Mouse (Mus musculus): ENCODE measurements around the gene Gbgt1. TPM values are rescaled to one million over a fixed set of nuclear protein-coding genes. Genes with fewer than 3 reads are reported as not detected.

Gene Gbgt1
- polyA plus RNA-seq, 1 experiment from 2014 or later: 1.4 TPM

DNA sequence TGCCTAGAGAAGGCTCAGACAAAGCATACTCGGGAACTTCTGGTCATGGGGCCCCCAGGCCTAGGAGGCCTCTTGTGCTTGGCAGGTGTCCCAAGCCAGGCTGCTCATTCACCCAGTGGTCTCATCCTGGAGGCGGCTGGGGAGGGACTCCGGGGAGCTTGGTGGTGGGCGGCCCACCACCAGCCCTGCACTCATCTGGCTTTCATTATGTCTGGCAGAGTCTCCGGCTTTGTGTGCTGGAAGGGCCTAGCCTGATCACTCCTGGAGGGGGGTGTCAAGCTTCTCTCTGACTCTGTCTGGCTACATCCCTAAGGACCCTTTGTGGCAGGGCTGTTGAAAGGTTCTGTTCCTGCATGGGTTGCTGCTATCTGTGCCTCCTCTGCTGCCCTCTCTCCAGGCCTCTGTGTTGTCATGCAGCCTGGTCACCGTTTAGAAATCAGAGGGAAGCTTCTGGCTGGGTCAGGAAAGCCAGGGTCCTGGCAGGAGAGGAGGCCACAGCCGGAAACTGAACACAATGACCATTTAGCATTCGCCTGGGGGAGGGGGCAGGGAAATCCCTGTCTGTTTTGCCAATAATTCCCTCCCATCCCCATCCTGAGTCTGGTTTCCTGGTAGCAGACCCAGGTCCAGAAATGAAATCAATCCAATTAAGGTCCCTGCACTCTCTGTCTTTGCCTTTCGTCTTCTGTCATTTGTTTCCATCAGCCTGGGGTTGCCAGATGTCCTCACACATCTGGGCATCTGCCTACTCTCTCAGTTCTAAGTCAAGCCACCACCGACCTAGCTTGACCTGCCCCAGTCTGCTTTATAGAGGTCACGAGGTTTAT is 38.0 kb downstream of the Gbgt1 start:
- peaks cover 100% of the 10 kb centered on the region for H3K4me1 ChIP-seq (replicated peaks)
- peak; percentile 15 for ATAC-seq
- H3K9ac ChIP-seq (replicated peaks): peak overlapping the region; percentile 79
- H3K36me3 ChIP-seq: no peaks in the 10 kb centered on the region
- peak overlapping the region; percentile 54 for H3K4me3 ChIP-seq (replicated peaks)
- H3K27me3 ChIP-seq: no peaks in the 10 kb centered on the region
- 26% methylated on average over 11 of the region's 11 CpGs for WGBS
- peak overlapping the region; percentile 89 for H3K27ac ChIP-seq
- no peaks in the 10 kb centered on the region for H3K9me3 ChIP-seq
- peak overlapping the region; percentile 75 for H3K4me2 ChIP-seq (replicated peaks)

DNA sequence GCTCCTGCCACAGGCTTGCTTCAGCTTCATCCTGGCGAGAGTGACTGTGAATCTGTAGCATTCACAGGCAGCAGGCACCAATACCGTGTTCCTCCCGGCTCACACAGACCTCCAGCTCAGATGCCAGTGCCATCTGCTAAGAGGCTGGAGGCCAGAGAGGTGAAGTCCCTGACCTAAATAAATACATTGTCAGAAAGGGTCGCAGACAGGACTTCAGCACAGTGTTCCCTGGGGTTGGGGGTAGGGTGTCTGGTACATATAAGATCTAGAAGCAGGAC is 38.5 kb downstream of the Gbgt1 start:
- no peaks in the 10 kb centered on the region for H3K27me3 ChIP-seq
- H3K4me3 ChIP-seq (replicated peaks): peak overlapping the region; percentile 54; the same call in 1 of the 2 replicates
- ATAC-seq: no peak
- no peaks in the 10 kb centered on the region for H3K9me3 ChIP-seq
- H3K36me3 ChIP-seq: no peaks in the 10 kb centered on the region
- WGBS: 38% methylated on average over 4 of the region's 4 CpGs
- peak overlapping the region; percentile 89 for H3K27ac ChIP-seq
- peaks cover 100% of the 10 kb centered on the region for H3K4me1 ChIP-seq (replicated peaks)
- H3K4me2 ChIP-seq (replicated peaks): peak overlapping the region; percentile 75
- peak overlapping the region; percentile 79 for H3K9ac ChIP-seq (replicated peaks)

- H3K4me1 ChIP-seq (replicated peaks): peaks cover 100% of the 10 kb centered on the region
- H3K9ac ChIP-seq (replicated peaks): peak overlapping the region; percentile 79
- peak overlapping the region; percentile 89 for H3K27ac ChIP-seq
- H3K4me2 ChIP-seq (replicated peaks): peak overlapping the region; percentile 75
- no peak overlapping the region for H3K4me3 ChIP-seq (replicated peaks)
- no peaks in the 10 kb centered on the region for H3K27me3 ChIP-seq
- no peak for ATAC-seq
- no peaks in the 10 kb centered on the region for H3K9me3 ChIP-seq
- whole genome bisulfite sequencing: 35% methylated on average over 7 of the region's 7 CpGs
- H3K36me3 ChIP-seq: no peaks in the 10 kb centered on the region
Measured at GRCm38 (mm10) chr2:28535650-28536049, 39.0 kb downstream of the Gbgt1 start.

GRCm38 (mm10) chr2:28536166-28536565 is 39.5 kb downstream of the Gbgt1 start:
- H3K27me3 ChIP-seq: no peaks in the 10 kb centered on the region
- H3K4me2 ChIP-seq (replicated peaks): 0 out of 2 replicates have a peak overlapping the region, but pooled peaks have one; percentile 75
- WGBS: 82% methylated on average over 4 of the region's 4 CpGs

DNA sequence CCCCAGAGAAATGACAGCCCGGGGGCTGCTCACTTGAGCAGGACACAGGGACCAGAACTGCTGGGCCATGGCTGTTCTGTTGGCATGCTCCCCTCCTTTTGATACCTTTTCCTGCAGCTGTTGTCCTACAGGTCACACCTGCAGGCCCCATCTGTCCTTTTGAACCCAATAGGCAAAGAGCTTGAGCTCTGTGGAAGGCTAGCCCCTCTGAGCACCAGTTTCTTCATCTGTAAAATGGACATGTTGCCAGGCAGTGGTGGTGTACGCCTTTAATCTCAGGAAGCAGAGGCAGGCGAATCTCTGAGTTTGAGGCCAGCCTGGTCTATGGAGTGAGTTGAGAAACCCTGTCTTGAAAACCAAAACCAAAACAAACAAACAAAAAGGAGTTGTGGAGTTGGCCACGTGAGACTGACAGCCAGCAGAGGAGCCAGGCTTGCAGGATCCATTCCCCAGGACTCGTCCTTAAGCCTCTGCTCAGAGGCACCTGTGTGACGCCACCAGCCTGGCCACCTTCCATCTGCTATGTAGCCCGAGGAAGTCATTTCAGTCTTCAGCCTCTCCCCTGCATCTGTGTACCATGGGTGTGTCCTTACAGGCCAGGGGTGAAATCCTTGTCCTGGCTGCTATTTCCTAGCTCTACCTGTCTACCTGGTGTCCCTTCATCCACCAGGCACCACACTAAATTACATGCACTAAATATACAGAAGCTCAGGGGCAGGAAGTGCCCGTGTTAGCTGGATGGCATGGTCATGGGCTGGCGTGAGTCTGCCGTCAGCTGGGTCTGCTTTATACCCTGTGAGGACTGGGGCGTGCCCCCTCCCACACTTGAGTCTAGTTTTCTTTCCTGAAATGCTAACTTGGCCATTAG is 40.3 kb downstream of the Gbgt1 start:
- no peak overlapping the region for H3K4me3 ChIP-seq (replicated peaks)
- WGBS: 70% methylated on average over 11 of the region's 11 CpGs
- peaks cover 9% of the 10 kb centered on the region for H3K36me3 ChIP-seq
- 0 out of 2 replicates have a peak overlapping the region, but pooled peaks have one; percentile 9 for H3K4me2 ChIP-seq (replicated peaks)
- H3K9me3 ChIP-seq: no peaks in the 10 kb centered on the region
- H3K27me3 ChIP-seq: no peaks in the 10 kb centered on the region
- H3K27ac ChIP-seq: peak overlapping the region; percentile 82
- H3K4me1 ChIP-seq (replicated peaks): peaks cover 89% of the 10 kb centered on the region
- ATAC-seq: no peak
- H3K9ac ChIP-seq (replicated peaks): peak overlapping the region; percentile 50; the same call in 1 of the 2 replicates

More at GRCm38 (mm10) chr2:28536166-28536565, 39.5 kb downstream of the Gbgt1 start:
- Histone ChIP-seq H3K36me3 (peaks cover under 1% of the 10 kb centered on the region; the same call in 1 of the 2 replicates), H3K9me3 (no peaks in the 10 kb centered on the region), H3K4me1 (replicated peaks) (peaks cover 97% of the 10 kb centered on the region), H3K27ac (peak overlapping the region; percentile 89), H3K9ac (replicated peaks) (0 out of 2 replicates have a peak overlapping the region, but pooled peaks have one; percentile 79), H3K4me3 (replicated peaks) (no peak overlapping the region)
- no peak for ATAC-seq

DNA sequence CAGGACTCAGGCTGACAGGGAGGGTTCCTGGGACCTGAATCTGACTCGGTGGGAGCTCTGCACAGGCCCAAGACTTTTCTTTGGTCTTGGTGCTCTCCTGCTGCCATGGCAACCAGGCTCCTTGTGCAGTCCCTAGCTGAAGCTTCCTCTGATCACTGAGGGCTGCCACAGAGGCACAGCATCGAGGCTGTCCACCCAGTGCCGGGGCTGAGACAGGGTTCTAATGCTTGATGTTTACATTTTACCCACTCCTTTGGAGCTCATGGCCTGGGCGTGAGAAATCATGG is 40.9 kb downstream of the Gbgt1 start:
- Histone ChIP-seq H3K27me3 (no peaks in the 10 kb centered on the region), H3K9me3 (no peaks in the 10 kb centered on the region), H3K36me3 (peaks cover 15% of the 10 kb centered on the region), H3K4me3 (replicated peaks) (no peak overlapping the region), H3K4me2 (replicated peaks) (peak overlapping the region; percentile 9; the same call in 1 of the 2 replicates), H3K4me1 (replicated peaks) (peaks cover 83% of the 10 kb centered on the region), H3K9ac (replicated peaks) (peak overlapping the region; percentile 50; the same call in 1 of the 2 replicates), H3K27ac (peak overlapping the region; percentile 82)
- ATAC-seq: 0 out of 2 replicates have a peak, but pooled peaks have one; percentile 8
- WGBS: 19% methylated on average over 4 of the region's 4 CpGs

DNA sequence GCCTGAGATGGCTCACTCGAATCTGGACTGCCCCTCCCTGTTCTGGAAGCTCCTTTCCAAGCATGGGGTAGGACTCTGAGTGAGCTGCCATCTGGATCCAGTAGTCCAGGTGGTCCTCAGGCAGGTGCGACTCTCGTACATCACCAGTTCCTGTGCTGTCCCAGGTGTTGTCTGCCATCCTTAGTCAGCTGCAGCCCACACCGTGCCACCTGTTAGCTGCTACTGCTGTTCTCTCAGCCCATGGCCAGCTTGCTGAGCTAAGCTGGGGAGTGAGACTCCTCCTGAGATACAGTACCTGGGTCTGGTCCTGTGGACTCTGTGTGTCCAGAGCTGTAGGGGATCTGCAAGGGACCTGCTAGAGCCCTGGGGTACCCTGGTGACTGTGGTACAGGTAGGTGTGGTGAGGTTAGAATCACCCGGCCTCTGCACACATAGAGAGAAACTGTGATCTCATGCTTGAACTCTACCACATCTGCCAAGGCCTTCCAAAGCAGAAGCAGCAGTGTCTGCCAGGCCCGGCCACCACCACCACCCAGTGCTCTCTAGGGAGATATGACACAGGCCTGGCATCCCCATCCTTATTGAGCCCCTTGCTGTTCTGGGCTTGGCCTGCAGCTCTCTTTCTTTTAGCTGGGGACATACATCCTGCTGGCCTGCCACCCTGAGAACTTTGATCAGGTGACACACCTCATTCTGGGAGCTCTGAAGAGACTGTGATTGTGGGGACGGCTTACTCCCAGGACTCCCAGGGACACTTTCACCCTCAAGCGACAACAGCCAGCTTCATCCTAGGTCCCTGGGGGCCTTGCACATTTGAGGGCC is 41.5 kb downstream of the Gbgt1 start:
- H3K4me1 ChIP-seq (replicated peaks): peaks cover 77% of the 10 kb centered on the region
- H3K4me2 ChIP-seq (replicated peaks): peak overlapping the region; percentile 9; the same call in 1 of the 2 replicates
- H3K9me3 ChIP-seq: no peaks in the 10 kb centered on the region
- H3K27me3 ChIP-seq: no peaks in the 10 kb centered on the region
- peaks cover 21% of the 10 kb centered on the region for H3K36me3 ChIP-seq
- peak overlapping the region; percentile 82 for H3K27ac ChIP-seq
- H3K4me3 ChIP-seq (replicated peaks): no peak overlapping the region
- 75% methylated on average over 8 of the region's 8 CpGs for WGBS
- ATAC-seq: no peak
- H3K9ac ChIP-seq (replicated peaks): peak overlapping the region; percentile 54; the same call in 1 of the 2 replicates

GRCm38 (mm10) chr2:28538817-28539128 is 42.1 kb downstream of the Gbgt1 start:
- peak; percentile 1; the same call in 1 of the 2 replicates for ATAC-seq
- Histone ChIP-seq H3K9ac (replicated peaks) (peak overlapping the region; percentile 54), H3K27ac (peak overlapping the region; percentile 82), H3K27me3 (no peaks in the 10 kb centered on the region), H3K9me3 (no peaks in the 10 kb centered on the region), H3K4me2 (replicated peaks) (no peak overlapping the region), H3K4me1 (replicated peaks) (peaks cover 71% of the 10 kb centered on the region), H3K36me3 (peaks cover 27% of the 10 kb centered on the region), H3K4me3 (replicated peaks) (no peak overlapping the region)
- WGBS: 50% methylated on average over 1 of the region's 1 CpGs

DNA sequence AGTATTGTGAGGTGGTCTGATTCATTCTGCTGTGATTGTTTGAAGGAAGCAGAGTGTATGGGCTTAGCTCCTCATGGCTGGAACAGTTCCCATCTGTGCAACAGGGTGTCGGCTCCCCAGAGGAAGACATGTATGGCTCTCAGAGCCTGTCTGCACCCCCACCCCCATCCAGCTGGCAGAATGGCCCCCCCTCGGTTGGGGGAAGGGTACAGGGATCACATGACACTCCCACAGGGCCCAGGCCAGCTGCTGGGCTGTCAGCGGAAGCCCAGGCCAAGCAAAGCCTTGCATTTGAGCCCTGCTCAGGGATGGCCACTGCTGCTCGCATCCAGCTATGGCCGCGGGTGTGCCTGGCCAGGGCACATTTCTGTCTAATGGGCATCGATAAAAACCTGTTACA is 42.5 kb downstream of the Gbgt1 start:
- Histone ChIP-seq H3K9ac (replicated peaks) (peak overlapping the region; percentile 54), H3K9me3 (no peaks in the 10 kb centered on the region), H3K27me3 (no peaks in the 10 kb centered on the region), H3K36me3 (peaks cover 31% of the 10 kb centered on the region), H3K4me2 (replicated peaks) (peak overlapping the region; percentile 15; the same call in 1 of the 2 replicates), H3K4me1 (replicated peaks) (peaks cover 67% of the 10 kb centered on the region), H3K27ac (peak overlapping the region; percentile 82), H3K4me3 (replicated peaks) (no peak overlapping the region)
- ATAC-seq: peak; percentile 57
- WGBS: 31% methylated on average over 7 of the region's 7 CpGs

DNA sequence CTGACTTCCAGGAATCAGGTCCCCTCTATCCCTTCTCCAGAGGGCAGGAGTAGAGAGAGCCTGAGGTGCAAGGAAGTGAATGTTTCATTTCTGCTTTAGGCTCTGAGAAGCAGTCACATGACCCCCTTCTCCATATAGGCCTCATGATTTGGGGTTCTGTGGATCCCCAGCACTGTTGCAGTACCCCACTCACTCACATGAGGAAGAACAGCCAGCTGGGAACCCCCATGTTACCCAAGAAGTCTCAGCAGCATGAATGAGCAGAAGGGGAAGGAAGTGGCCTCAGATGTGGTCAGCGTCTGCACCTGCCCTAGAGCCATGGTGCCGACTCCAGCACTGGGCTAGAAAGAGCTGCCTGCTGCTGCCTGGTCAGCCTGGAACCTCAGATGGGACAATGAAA is 43.3 kb downstream of the Gbgt1 start:
- Histone ChIP-seq H3K4me1 (replicated peaks) (peaks cover 60% of the 10 kb centered on the region), H3K9ac (replicated peaks) (peak overlapping the region; percentile 54; the same call in 1 of the 2 replicates), H3K4me2 (replicated peaks) (no peak overlapping the region), H3K9me3 (no peaks in the 10 kb centered on the region), H3K27ac (peak overlapping the region; percentile 82), H3K36me3 (peaks cover 39% of the 10 kb centered on the region), H3K27me3 (no peaks in the 10 kb centered on the region), H3K4me3 (replicated peaks) (no peak overlapping the region)
- 84% methylated on average over 2 of the region's 2 CpGs for WGBS
- no peak for ATAC-seq

- H3K27ac ChIP-seq: no peak overlapping the region
- no peaks in the 10 kb centered on the region for H3K9me3 ChIP-seq
- H3K36me3 ChIP-seq: peaks cover 46% of the 10 kb centered on the region
- H3K4me3 ChIP-seq (replicated peaks): no peak overlapping the region
- ATAC-seq: no peak
- 80% methylated on average over 8 of the region's 8 CpGs for WGBS
- H3K4me2 ChIP-seq (replicated peaks): no peak overlapping the region
- H3K9ac ChIP-seq (replicated peaks): no peak overlapping the region
- peaks cover 52% of the 10 kb centered on the region for H3K4me1 ChIP-seq (replicated peaks)
- H3K27me3 ChIP-seq: no peaks in the 10 kb centered on the region
Measured at GRCm38 (mm10) chr2:28540587-28541227, 44.0 kb downstream of the Gbgt1 start.
